Mouse (Mus musculus) limb, embryonic 11.5 days (tissue): ENCODE measurements at regions not wholly inside any gene's neighbourhood (a gene's known extent, or its start where the extent isn't known, plus 50 kb on each side); places are given as distances from the start of the nearest gene placed in this dataset.

Source experiments
- ATAC-seq: fragments of 200-750 bp; cut with Nextera tagmentation; 2 replicates; pipeline ENCODE4 v1.8.0; 2017; ENCODE audit warnings: low read depth; ENCODE audit not compliant: insufficient number of reproducible peaks, low FRiP score, low TSS enrichment
- DNase-seq: peaks from one replicate; pipeline ENCODE4 v3.0.0-alpha.2; 2015; ENCODE audit warnings: low spot score
- H3K27ac ChIP-seq: fragments of 300-500 bp; sonication (generic); replicated peaks from 2 replicates; pipeline ENCODE4 v1.5.1; 2014; ENCODE audit warnings: low read depth, mild to moderate bottlenecking, low read length
- H3K27me3 ChIP-seq: fragments of 300-500 bp; sonication (generic); 2 replicates; pipeline ENCODE4 v1.6.1; 2014; ENCODE audit warnings: mild to moderate bottlenecking, low read length, mixed read lengths; ENCODE audit not compliant: control insufficient read depth, insufficient read depth
- H3K36me3 ChIP-seq: fragments of 300-500 bp; sonication (generic); 2 replicates; pipeline ENCODE4 v1.6.1; 2014; ENCODE audit warnings: mild to moderate bottlenecking, low read length, moderate library complexity, mixed read lengths; ENCODE audit not compliant: control insufficient read depth, insufficient read depth
- H3K4me1 ChIP-seq: fragments of 300-500 bp; sonication (generic); 2 replicates; pipeline ENCODE4 v1.6.1; 2014; ENCODE audit warnings: low read length, mixed read lengths; ENCODE audit not compliant: control insufficient read depth, insufficient read depth
- H3K4me2 ChIP-seq: fragments of 300-500 bp; sonication (generic); 2 replicates; pipeline ENCODE4 v1.6.1; 2014; ENCODE audit warnings: low read depth, mild to moderate bottlenecking, moderate library complexity; ENCODE audit not compliant: severe bottlenecking
- H3K4me3 ChIP-seq: fragments of 300-500 bp; sonication (generic); 2 replicates; pipeline ENCODE4 v1.5.1; 2014; ENCODE audit warnings: low read depth, low read length
- H3K9ac ChIP-seq: fragments of 300-500 bp; sonication (generic); 2 replicates; pipeline ENCODE4 v1.6.1; 2014; ENCODE audit warnings: mild to moderate bottlenecking, low read length
- H3K9me3 ChIP-seq: fragments of 300-500 bp; sonication (generic); 2 replicates; pipeline ENCODE4 v1.6.1; 2016; ENCODE audit warnings: low read length; ENCODE audit not compliant: control insufficient read depth
- WGBS: fragments of 180-500 bp; shearing (Covaris S2); extraction: QIAGEN DNeasy Blood & Tissue Kit; methylation state at CpG from one replicate; pipeline ENCODE4 v1.1.7; 2014; 5-methylcytosine and 5-hydroxymethylcytosine counted together

- WGBS, result 78% methylated on average over 5 of the region's 5 CpGs
- Histone ChIP-seq H3K4me1 (no peaks in the 10 kb centered on the region), H3K36me3 (no peaks in the 10 kb centered on the region), H3K27me3 (no peaks in the 10 kb centered on the region), H3K27ac (no peak overlapping the region), H3K4me3 (no peak overlapping the region), H3K9ac (no peak overlapping the region), H3K9me3 (no peaks in the 10 kb centered on the region), H3K4me2 (no peak overlapping the region)
- no peak for ATAC-seq
- DNase-seq, result no peak
Observed at GRCm38 (mm10) chr14:37189795-37190194, 54.7 kb upstream of the Ghitm start.
